Mouse (Mus musculus) small intestine, adult 2 months (tissue): ENCODE measurements around the gene Srsf5. TPM values are rescaled to one million over a fixed set of nuclear protein-coding genes. Genes with fewer than 3 reads are reported as not detected.
A peak's percentile ranks its signal among the peaks of the same experiment; 100 is the strongest.

Experiments
- H3K27ac ChIP-seq: fragments of 200-500 bp; 2 replicates; pipeline ENCODE4 v1.5.1; 2012; ENCODE audit warnings: low read depth, low read length, control low read depth, inconsistent platforms; ENCODE audit not compliant: insufficient read depth
- H3K27me3 ChIP-seq: fragments of 200-500 bp; 2 replicates; pipeline ENCODE4 v1.6.1; 2012; ENCODE audit warnings: mild to moderate bottlenecking, moderate library complexity, low read length, inconsistent platforms; ENCODE audit not compliant: control insufficient read depth, insufficient read depth
- H3K36me3 ChIP-seq: fragments of 200-500 bp; 2 replicates; pipeline ENCODE4 v1.6.1; 2012; ENCODE audit warnings: mild to moderate bottlenecking, low read length, control low read depth, inconsistent platforms; ENCODE audit not compliant: control insufficient read depth, insufficient read depth
- H3K4me1 ChIP-seq: fragments of 200-500 bp; 2 replicates; pipeline ENCODE4 v1.6.1; 2012; ENCODE audit warnings: low read length, inconsistent platforms, mixed read lengths; ENCODE audit not compliant: control insufficient read depth, insufficient read depth, insufficient read length
- H3K4me3 ChIP-seq: fragments of 200-500 bp; 2 replicates; pipeline ENCODE4 v1.5.1; 2012; ENCODE audit warnings: low read depth, mild to moderate bottlenecking, control low read depth, inconsistent platforms, low read length, moderate library complexity
- CTCF ChIP-seq: fragments of 200-500 bp; IDR thresholded peaks from 2 replicates; pipeline ENCODE4 v1.5.1; 2012; ENCODE audit warnings: low read depth, mild to moderate bottlenecking, control low read depth, inconsistent platforms, low read length, moderate library complexity, mixed read lengths; ENCODE audit not compliant: insufficient replicate concordance, insufficient read length; ENCODE audit errors: extremely low read depth
- POLR2A ChIP-seq: fragments of 200-500 bp; IDR thresholded peaks from 2 replicates; pipeline ENCODE4 v1.6.1; 2012; ENCODE audit warnings: low read depth, mild to moderate bottlenecking, control low read depth, inconsistent platforms, low read length, moderate library complexity
- WGBS: fragments of 180-500 bp; shearing (Covaris S2); methylation state at CpG from one replicate; pipeline ENCODE4 v1.1.7; 2018; 5-methylcytosine and 5-hydroxymethylcytosine counted together
- polyA plus RNA-seq: library from polyadenylated mRNA; depleted of rRNA; stranded (reverse); fragments of >200 nt; gene quantifications from 2 replicates; pipeline ENCODE4 v1.2.3, GENCODE M21; 2012; rRNA removed

The Srsf5 gene
- 90.3 and 250 TPM in 2 replicates for polyA plus RNA-seq

DNA sequence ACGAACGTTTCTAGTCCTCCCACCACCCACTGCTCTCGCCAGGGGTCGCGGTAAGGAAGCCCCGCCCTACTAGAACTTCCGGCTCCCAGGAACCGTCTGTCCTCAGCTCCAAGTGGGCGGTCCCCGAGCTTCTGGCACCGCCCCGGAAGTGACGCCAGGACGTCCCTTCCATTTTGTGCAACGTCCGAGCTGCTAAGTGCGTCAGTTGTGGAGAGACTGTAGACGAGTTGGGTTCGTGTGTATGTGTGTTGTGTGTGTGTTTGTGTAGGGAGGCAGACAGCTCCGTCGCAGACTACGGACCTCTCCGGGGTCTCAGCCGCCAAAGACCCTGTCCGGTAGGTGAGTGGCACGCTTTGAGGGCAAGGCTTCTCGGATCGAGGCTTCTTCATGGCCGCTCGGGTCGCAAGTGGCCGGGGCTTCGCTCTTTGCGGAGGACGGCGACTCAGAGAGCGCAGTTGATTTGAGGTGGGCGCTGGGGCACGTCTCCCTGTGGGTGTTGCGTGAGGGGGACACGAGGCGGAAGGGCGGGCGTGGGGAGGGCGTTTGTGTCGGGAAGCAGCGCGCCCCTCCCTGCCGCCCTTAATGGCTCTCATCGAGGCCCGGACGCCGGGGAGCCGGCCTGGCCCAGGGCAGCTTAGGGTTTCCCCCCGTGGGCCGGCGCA, at the start of gene Srsf5:
TSS of gene Srsf5 (plus strand) at position 171 of the 662 bp plus-strand sequence.
- Histone ChIP-seq H3K4me1 (peaks cover 4% of the 10 kb centered on the region; the same call in 1 of the 2 replicates), H3K36me3 (peaks cover 28% of the 10 kb centered on the region), H3K4me3 (peak within 1 kb of the TSS; percentile 83), H3K27ac (peak within 1 kb of the TSS; percentile 95), H3K27me3 (no peaks in the 10 kb centered on the region)
- peak; percentile 96 for TF ChIP-seq POLR2A
- TF ChIP-seq CTCF, result 0 out of 2 replicates have a peak, but pooled peaks have one; percentile 25
- WGBS, result 1% methylated on average over 55 of the region's 57 CpGs

DNA sequence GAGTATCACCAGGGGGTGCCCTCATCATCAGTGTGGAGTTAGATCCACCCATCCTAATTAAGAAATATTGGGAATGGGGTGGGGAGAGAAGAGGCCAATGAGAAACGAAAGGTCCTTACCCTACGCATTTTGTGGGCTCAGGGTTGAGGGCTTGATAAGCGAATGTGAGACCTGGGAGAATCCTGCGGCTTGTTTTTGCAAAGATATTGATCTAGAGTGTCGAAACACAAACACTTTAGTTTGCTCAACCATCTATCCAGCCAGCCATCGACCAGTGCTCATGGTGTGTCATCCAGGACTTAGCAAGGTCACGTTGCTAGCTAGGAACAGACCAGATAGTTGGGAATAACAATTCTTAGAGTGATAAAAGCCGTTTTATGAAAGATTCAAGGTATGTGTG, 35.7 kb upstream of the Srsf5 start:
- H3K27me3 ChIP-seq, result no peaks in the 10 kb centered on the region
- H3K4me1 ChIP-seq, result peaks cover 2% of the 10 kb centered on the region; the same call in 1 of the 2 replicates
- H3K27ac ChIP-seq, result no peak overlapping the region
- no peak overlapping the region for H3K4me3 ChIP-seq
- 58% methylated on average over 8 of the region's 8 CpGs for WGBS
- TF ChIP-seq CTCF (no peak), POLR2A (no peak)
- H3K36me3 ChIP-seq, result no peaks in the 10 kb centered on the region

- WGBS, result 44% methylated on average over 7 of the region's 7 CpGs
- Histone ChIP-seq H3K27ac (no peak overlapping the region), H3K36me3 (no peaks in the 10 kb centered on the region), H3K4me3 (no peak overlapping the region), H3K4me1 (peaks cover under 1% of the 10 kb centered on the region; the same call in 1 of the 2 replicates), H3K27me3 (no peaks in the 10 kb centered on the region)
- TF ChIP-seq POLR2A, result no peak
- peak; percentile 68; the same call in 1 of the 2 replicates for TF ChIP-seq CTCF
Measured at GRCm38 (mm10) chr12:80917764-80918163, 27.5 kb upstream of the Srsf5 start.

DNA sequence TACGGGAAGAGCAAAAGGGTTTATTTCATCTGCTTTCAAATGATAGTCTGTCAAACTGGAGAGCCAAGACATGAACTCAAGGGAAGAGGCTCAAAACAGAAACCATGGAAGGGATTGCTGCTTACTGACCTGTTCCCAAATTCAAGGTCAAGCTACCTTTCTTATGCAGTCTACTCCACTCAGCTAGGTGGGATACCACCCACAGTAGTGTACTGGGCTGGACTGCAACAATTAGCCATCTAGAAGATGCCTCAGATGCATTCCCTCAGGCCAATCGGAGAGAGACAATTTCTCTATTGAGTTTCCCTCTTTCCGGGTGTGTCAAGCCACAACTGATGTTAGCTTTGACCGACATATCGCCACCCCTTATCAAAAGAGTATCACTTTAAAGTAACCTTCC, 24.0 kb upstream of the Srsf5 start:
- Histone ChIP-seq H3K4me1 (peaks cover 16% of the 10 kb centered on the region; the same call in 1 of the 2 replicates), H3K4me3 (no peak overlapping the region), H3K27me3 (no peaks in the 10 kb centered on the region), H3K27ac (no peak overlapping the region), H3K36me3 (no peaks in the 10 kb centered on the region)
- WGBS, result 90% methylated on average over 5 of the region's 5 CpGs
- TF ChIP-seq POLR2A (no peak), CTCF (no peak)

DNA sequence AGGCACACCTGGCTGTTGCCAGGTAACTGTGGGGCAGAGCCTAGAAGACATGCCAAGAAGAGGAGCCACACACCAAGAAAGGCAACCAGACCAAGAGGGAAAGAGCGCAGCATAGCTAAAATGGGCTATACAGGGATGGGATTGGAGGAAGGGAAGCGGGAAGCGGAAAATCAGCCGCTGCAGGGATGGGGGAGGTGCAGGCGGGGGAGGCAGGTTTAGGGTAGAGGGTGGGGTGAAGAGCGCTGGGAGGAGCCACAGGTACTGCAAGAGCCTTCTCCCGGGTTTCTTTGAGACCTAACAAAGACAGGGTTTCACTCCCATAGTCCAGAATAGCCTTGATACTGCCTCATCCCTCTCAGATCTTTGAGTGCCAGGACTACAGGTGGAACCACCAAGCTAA, 22.4 kb upstream of the Srsf5 start:
- H3K27me3 ChIP-seq, result no peaks in the 10 kb centered on the region
- WGBS, result 14% methylated on average over 7 of the region's 7 CpGs
- 0 out of 2 replicates have a peak overlapping the region, but pooled peaks have one; percentile 89 for H3K27ac ChIP-seq
- H3K4me1 ChIP-seq, result peaks cover 18% of the 10 kb centered on the region; the same call in 1 of the 2 replicates
- no peak for TF ChIP-seq CTCF
- TF ChIP-seq POLR2A, result no peak
- H3K4me3 ChIP-seq, result peak overlapping the region; percentile 16
- no peaks in the 10 kb centered on the region for H3K36me3 ChIP-seq

- no peaks in the 10 kb centered on the region for H3K27me3 ChIP-seq
- peaks cover 18% of the 10 kb centered on the region; the same call in 1 of the 2 replicates for H3K4me1 ChIP-seq
- no peak overlapping the region for H3K4me3 ChIP-seq
- TF ChIP-seq CTCF (no peak), POLR2A (no peak)
- peak overlapping the region; percentile 89 for H3K27ac ChIP-seq
- H3K36me3 ChIP-seq, result no peaks in the 10 kb centered on the region
- 23% methylated on average over 5 of the region's 5 CpGs for WGBS
Measured at GRCm38 (mm10) chr12:80923602-80924001, 21.7 kb upstream of the Srsf5 start.

- Histone ChIP-seq H3K27me3 (no peaks in the 10 kb centered on the region), H3K4me3 (no peak overlapping the region), H3K4me1 (peaks cover 19% of the 10 kb centered on the region; the same call in 1 of the 2 replicates), H3K27ac (peak overlapping the region; percentile 89), H3K36me3 (no peaks in the 10 kb centered on the region)
- 22% methylated on average over 3 of the region's 3 CpGs for WGBS
- TF ChIP-seq CTCF, result no peak
- no peak for TF ChIP-seq POLR2A
Measured at GRCm38 (mm10) chr12:80924205-80924604, 21.1 kb upstream of the Srsf5 start.
